Mouse (Mus musculus): ENCODE results near the gene St3gal6.

DNA sequence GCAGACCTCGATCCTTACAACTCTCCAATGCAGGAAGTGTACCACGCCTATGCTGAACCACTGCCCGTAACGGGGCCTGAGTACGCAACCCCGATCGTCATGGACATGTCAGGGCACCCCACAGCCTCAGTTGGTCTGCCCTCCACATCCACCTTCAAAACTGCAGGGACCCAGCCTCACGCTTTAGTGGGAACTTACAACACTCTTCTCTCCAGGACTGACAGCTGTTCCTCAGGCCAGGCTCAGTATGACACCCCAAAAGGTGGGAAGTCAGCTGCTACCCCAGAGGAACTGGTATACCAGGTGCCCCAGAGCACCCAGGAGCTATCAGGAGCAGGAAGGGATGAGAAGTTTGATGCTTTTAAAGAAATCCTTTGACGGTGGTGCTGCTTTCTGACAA lies 58.6 kb downstream of the St3gal6 start:
- TF ChIP-seq GATA1 (IDR thresholded peaks at IDR 0.05; ENCODE audit: borderline replicate concordance, low read length) (no peak), FLI1 (IDR thresholded peaks at IDR 0.05; ENCODE audit: low read length) (no peak)
